Mouse (Mus musculus) fibroblast of lung, adult 2 months (primary cell): ENCODE measurements around the gene Gpr156.
A peak's percentile ranks its signal among the peaks of the same experiment; 100 is the strongest.
"Not testable (repeated sequence)": the region's sequence is repeated elsewhere in the genome, so short reads cannot be mapped to it uniquely, and the experiment has no call there.

Experiments used
- DNase-seq: peaks from one replicate; pipeline ENCODE4 v3.0.0-alpha.2; 2011; ENCODE audit warnings: low read depth

Gpr156 gene

DNA sequence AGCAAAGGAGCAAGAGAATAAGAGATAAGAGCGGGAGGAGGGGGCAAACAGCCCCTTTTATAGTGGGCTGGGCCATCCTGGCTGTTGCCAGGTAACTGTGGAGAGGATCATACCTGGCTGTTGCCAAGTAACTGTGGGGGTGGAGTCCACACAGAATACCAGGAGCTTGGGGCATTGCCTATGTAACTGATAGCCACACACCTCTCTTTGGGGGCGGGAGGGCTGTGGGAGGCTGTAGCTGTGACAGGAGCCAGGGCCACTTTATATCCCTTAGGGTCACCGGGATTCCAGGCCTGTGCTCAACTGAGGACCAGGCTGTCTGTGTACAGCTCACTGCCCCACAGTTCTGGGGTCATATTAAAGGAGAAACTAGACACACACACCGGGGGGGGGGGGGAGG, 40.5 kb downstream of the Gpr156 start:
- no peak for DNase-seq

DNA sequence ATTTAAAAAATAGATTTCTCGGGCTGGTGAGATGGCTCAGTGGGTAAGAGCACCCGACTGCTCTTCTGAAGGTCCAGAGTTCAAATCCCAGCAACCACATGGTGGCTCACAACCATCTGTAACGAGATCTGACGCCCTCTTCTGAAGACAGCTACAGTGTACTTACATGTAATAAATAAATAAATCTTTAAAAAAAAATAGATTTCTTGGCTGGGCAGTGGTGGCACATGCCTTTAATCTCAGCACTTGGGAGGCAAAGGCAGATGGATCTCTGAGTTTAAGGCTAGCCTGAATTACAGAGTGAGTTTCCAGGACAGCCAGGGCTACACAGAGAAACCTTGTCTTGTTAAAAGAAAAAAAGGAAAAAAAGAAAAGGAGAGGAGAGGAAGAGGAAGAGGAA, 46.4 kb downstream of the Gpr156 start:
- DNase-seq: not testable (repeated sequence)

GRCm38 (mm10) chr16:37963331-37964281, 47.3 kb downstream of the Gpr156 start:
- no peak for DNase-seq

DNA sequence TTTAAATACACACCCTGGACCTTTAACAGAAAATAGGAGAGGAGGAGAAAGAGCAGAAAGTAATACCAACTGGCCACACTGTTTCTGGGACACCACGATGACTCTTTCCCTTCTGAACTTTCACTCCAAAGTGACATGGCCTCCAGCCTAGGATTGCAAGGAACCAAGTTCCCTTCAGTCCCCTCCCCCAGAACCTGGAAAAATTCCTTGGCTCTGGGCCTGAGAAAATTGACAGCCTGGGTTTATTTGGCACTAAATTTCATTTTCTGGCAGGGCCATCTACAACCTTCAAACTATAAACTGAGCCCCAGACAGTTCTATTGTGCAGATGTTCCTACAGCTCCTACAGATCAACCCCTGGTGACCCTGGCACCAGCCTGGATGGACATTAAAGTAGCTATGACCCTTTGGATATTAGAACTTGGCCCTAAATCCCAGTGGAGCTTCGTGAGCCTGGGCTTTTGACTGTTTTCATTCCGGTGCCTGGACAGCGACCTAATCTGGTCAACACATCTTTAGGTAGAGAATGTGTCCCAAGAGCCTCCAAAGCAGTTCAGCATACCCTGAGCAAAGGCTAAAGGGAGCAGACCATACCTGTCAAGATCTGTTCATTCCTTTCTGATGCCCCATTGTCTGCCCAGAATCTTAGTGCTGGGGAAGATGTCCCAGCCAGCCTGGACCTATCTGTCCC, 48.2 kb downstream of the Gpr156 start:
- no peak for DNase-seq

DNA sequence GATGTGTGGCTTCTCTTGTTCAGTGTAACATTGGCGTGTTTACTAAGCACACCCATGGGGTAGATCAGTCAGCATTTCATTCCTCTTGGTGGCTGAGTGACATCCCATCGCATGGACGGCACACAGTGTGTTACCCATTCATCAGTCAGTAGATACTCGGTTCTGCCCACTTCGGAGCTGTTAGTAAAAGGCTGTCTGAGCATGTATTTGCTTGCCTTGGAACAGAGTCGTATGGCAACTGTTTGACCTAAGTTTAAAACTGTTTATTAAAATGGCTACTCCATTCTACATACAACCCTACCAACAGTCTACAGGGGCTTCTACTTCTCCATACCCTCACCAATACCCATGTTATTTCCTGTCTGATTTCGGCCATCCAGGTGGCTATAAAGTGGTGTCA, 50.6 kb downstream of the Gpr156 start:
- no peak for DNase-seq

- DNase-seq: no peak
These were observed 51.1 kb downstream of the Gpr156 start for GRCm38 (mm10) chr16:37967415-37967814.

DNA sequence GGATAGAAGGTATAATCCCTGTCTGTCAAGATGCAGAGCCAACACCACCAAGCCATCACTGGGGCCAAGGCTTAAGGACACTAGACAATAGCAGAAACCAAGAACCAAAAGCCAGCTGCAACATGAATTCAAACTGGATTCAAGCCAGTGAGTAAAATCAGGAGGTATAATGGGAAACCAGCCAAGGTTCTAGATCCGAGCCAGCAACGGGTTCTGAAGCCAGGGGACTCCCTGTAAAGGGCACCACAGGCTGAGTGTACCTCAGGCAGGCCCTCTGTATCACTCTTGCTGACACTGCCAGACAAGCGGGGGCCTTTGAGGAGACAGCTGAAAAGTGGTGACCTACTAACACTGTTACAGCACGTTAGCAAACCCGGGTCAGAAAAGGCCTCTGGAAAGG, 55.2 kb downstream of the Gpr156 start:
- no peak for DNase-seq

DNA sequence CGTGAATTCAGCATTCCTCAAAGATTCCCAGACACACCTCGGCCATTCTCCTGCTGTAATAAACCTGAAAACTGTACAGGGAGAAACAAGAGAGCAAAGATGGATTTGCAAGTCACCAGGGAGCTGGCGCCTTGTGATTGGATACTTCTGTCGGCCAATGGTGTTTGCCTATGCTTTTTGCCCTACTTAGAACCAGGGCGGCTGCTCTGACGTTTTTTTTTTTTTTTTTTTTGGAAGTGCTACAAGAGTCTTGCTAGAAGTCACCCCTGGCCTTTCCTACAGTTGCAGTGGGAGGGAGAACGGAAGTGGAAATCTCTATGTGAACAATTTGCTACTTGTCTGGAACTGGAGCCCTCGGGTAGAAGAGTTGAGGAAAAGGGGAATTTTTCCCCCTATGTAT, 56.1 kb downstream of the Gpr156 start:
- no peak for DNase-seq

DNA sequence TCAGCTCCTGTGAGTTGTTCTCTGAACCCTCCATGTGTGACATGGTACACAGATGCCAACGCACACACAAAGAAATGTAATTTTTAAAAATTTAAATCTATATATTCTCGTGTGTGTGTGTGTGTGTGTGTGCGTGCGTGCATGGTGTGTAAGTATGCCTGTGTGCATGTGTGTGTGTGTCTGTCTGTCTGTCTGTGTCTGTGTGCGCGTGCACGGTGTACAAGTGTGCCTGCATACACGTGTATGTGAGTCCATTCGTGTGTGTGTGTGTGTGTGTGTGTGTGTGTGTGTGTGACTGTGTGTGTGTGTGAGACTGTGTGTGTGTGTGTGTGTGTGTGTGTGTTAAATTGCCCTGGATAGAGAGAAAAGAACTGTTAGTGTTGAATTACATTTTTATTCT, 56.9 kb downstream of the Gpr156 start:
- not testable (repeated sequence) for DNase-seq

GRCm38 (mm10) chr16:37973855-37974519, 57.7 kb downstream of the Gpr156 start:
- DNase-seq: no peak

DNA sequence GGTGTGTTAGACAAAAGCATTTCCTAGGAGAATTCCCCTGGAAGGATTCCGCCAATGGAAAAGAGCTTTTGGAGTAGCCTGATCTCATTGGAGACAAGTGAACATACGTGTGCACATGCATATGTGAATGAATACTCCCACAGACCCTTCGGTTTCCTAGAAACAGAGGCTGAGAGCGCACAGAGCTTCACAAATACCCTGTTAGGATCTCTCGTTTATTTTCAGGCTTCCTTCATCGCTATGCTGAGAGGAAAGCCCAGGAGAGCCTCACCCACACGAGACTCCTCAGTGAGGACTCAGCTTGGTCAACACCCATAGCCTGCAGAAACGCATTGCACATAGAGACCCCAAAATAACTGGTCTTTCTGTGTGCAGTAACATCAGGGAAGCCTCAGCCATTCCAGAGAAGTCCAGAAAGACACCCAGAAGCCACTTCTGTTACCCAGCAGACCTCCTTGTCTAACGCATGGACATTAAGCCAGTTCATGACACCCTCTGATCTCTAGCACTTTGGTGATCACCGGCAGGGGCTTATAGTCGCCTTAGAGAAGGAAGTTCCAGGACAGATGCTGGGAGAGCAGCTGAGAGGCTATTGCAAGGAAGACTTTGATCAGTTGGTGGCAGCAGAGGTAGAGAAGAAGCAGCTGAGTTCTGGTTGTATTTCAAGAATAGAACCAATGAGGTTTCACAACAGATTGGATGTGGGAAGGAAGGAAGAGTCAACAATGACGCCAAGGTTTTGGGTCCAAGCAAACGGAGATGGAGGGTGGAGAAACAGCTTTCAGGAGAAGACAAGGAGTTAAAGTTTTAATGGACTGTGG, 58.4 kb downstream of the Gpr156 start:
- no peak for DNase-seq

GRCm38 (mm10) chr16:37981907-37982306, 65.6 kb downstream of the Gpr156 start:
- no peak for DNase-seq

DNA sequence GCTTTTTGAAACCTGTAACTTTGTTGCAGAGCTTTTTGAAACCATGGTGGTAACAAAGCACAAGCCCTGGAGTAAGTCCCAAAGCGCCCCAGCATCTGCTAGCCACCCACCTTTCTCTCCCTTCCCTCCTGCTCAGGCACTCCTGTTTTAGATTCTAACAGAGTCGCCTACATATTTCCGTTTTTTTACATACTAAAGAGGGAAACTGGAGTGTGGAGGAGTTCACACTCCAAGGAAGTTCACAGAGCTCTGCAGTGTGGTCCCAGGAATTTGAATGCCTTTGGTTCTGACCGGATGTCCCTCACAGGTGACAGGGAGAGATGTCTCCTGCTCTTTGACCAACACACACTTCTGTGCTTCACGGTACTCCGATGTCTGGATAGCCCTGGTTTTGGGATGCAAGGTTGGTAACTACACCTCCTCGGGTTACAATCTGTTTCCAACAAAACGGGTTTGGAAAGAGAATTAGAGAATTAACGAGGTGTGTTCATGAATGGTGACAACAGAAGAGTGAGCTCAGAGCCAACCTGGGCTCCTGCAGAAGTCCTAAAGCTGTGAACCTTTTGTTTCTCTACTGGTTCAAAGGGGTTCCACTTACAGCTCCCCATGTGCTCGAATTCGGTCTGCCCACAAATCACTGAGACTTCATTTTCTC, 72.0 kb downstream of the Gpr156 start:
- no peak for DNase-seq

DNA sequence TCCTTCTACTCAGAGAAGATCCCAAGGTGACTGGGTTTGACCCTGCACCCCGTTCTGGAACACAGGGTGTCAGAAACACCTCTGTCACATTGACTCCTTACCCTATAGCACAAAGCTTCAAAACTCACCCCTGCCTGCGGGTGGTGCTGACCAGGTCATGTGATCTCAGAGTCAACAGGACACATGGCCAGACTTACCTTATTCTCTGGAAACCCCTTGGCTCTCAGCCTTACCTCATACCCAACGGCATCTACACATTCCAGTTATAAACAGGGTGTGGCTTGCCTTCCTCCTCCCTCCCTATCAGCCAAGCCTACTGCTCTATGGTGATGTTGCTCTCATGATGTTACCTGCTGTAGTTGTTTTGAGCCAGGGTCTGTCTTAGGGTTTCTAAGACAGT, 73.5 kb downstream of the Gpr156 start:
- no peak for DNase-seq

DNA sequence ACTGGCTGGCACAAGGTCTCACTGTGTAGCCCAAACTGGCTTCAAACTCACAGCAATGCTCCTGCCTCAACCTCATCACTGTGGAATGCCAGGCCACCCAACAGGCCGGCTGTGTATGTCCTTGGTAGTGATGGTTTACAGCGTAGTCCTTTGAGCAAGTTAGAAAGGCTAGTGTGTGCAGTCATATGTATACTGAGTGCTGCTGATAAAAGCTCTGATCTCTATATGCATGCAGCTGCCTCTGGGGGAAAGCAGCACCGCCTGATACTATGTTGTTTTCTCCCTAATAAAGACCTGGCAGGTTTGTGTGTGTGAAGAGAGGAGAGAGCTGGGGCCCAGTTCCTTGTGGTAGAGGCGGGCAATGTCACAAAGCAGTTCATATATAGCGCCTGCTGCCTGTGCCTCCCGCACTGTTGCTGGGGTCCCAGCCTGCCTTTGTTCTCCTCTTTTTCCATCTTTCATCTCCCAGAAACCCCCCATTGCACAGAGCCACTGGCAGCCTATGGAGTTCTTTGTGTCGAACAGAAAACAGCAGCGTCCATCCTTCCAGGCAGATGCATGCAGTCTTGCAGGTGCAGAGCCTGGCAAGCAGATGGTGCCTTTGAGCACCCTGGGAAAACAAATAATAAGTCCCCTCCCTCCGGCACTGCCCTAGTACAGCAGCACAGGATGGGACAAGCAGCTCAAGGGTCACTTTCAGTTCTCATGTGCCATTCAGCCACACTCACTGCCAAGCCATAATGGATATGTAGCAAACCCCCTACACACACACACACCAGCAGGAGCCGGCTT, 74.5 kb downstream of the Gpr156 start:
- no peak for DNase-seq

GRCm38 (mm10) chr16:37992806-37993205, 76.5 kb downstream of the Gpr156 start:
- DNase-seq: no peak

- DNase-seq: peak; percentile 60
These were observed 78.4 kb downstream of the Gpr156 start for GRCm38 (mm10) chr16:37994647-37995046.

- no peak for DNase-seq
These were observed 81.5 kb downstream of the Gpr156 start for GRCm38 (mm10) chr16:37997771-37998170.

GRCm38 (mm10) chr16:37999762-38000161, 83.5 kb downstream of the Gpr156 start:
- DNase-seq: no peak

- DNase-seq: no peak
These were observed 83.9 kb downstream of the Gpr156 start for GRCm38 (mm10) chr16:38000178-38000577.

GRCm38 (mm10) chr16:38001766-38002165, 85.5 kb downstream of the Gpr156 start:
- no peak for DNase-seq
